Mouse (Mus musculus) liver, embryonic 16.5 days (tissue): ENCODE measurements at regions not wholly inside any gene's neighbourhood (a gene's known extent, or its start where the extent isn't known, plus 50 kb on each side); places are given as distances from the start of the nearest gene placed in this dataset.

Experiments used
- ATAC-seq: fragments of 200-750 bp; cut with Nextera tagmentation; 2 replicates; pipeline ENCODE4 v1.8.0; 2017; ENCODE audit warnings: low read depth, mild to moderate bottlenecking, moderate number of reproducible peaks, moderate library complexity
- H3K27ac ChIP-seq: fragments of 300-500 bp; sonication (generic); 2 replicates; pipeline ENCODE4 v1.5.1; 2014; ENCODE audit warnings: mild to moderate bottlenecking, low read length
- H3K27me3 ChIP-seq: fragments of 300-500 bp; sonication (generic); 2 replicates; pipeline ENCODE4 v1.6.1; 2014; ENCODE audit warnings: low read depth, low read length, mixed read lengths; ENCODE audit not compliant: control insufficient read depth, insufficient read depth
- H3K36me3 ChIP-seq: fragments of 300-500 bp; sonication (generic); 2 replicates; pipeline ENCODE4 v1.6.1; 2014; ENCODE audit warnings: mild to moderate bottlenecking; ENCODE audit not compliant: control insufficient read depth, insufficient read depth
- H3K4me1 ChIP-seq: fragments of 300-500 bp; sonication (generic); 2 replicates; pipeline ENCODE4 v1.6.1; 2014; ENCODE audit warnings: low read depth, low read length, mixed read lengths; ENCODE audit not compliant: control insufficient read depth
- H3K4me2 ChIP-seq: fragments of 300-500 bp; sonication (generic); 2 replicates; pipeline ENCODE4 v1.6.1; 2014; ENCODE audit warnings: low read depth, low read length, mixed read lengths
- H3K4me3 ChIP-seq: fragments of 300-500 bp; sonication (generic); 2 replicates; pipeline ENCODE4 v1.5.1; 2014; ENCODE audit warnings: low read depth, mild to moderate bottlenecking, low read length
- H3K9ac ChIP-seq: fragments of 300-500 bp; sonication (generic); 2 replicates; pipeline ENCODE4 v1.6.1; 2014; ENCODE audit warnings: low read depth, low read length
- H3K9me3 ChIP-seq: fragments of 300-500 bp; sonication (generic); replicated peaks from 2 replicates; pipeline ENCODE4 v1.6.1; 2016; ENCODE audit warnings: low read length; ENCODE audit not compliant: control insufficient read depth
- WGBS: fragments of 180-500 bp; shearing (Covaris S2); extraction: QIAGEN DNeasy Blood & Tissue Kit; methylation state at CpG from one replicate; pipeline ENCODE4 v1.1.7; 2014; ENCODE audit not compliant: insufficient replicate concordance; 5-methylcytosine and 5-hydroxymethylcytosine counted together

GRCm38 (mm10) chr1:128723843-128724242, 131.8 kb upstream of the Cxcr4 start:
- ATAC-seq, result no peak
- Histone ChIP-seq H3K4me1 (no peaks in the 10 kb centered on the region), H3K27ac (no peak overlapping the region), H3K36me3 (no peaks in the 10 kb centered on the region), H3K9me3 (no peaks in the 10 kb centered on the region), H3K9ac (no peak overlapping the region), H3K4me3 (no peak overlapping the region), H3K27me3 (no peaks in the 10 kb centered on the region), H3K4me2 (no peak overlapping the region)
- 69% methylated on average over 3 of the region's 3 CpGs for WGBS

DNA sequence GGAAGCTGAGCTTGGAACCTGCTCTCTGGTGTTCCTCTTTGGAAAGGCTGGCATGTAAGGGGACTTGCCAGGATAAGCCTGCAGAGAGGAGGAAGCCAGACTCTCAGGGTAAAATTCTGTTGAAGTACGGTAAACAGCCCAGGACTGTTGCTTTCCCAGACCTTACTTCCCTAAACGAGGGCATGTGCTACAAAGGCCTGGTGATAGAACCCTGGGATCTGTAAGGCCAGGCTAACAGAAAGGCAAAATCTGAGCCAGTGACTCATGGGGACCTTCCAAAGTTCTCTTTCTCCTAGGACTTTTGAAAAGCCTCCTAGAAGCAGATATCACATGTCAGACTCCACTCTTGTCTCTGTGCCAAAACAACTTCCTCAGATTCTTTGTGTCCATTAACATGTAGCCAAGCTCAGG, 130.0 kb upstream of the Cxcr4 start:
- no peak overlapping the region for H3K27ac ChIP-seq

GRCm38 (mm10) chr1:128714843-128715242, 122.8 kb upstream of the Cxcr4 start:
- Histone ChIP-seq H3K9me3 (no peaks in the 10 kb centered on the region), H3K27me3 (no peaks in the 10 kb centered on the region), H3K9ac (no peak overlapping the region), H3K4me3 (no peak overlapping the region), H3K36me3 (no peaks in the 10 kb centered on the region), H3K27ac (no peak overlapping the region), H3K4me1 (no peaks in the 10 kb centered on the region), H3K4me2 (no peak overlapping the region)
- WGBS, result 59% methylated on average over 6 of the region's 6 CpGs
- ATAC-seq, result no peak

More for the DNA sequence above, 130.0 kb upstream of the Cxcr4 start:
- no peak for ATAC-seq
- Histone ChIP-seq H3K4me1 (no peaks in the 10 kb centered on the region), H3K36me3 (no peaks in the 10 kb centered on the region), H3K9ac (no peak overlapping the region), H3K27me3 (no peaks in the 10 kb centered on the region), H3K9me3 (no peaks in the 10 kb centered on the region), H3K4me3 (no peak overlapping the region), H3K4me2 (no peak overlapping the region)
- WGBS, result 23% methylated on average over 2 of the region's 2 CpGs

DNA sequence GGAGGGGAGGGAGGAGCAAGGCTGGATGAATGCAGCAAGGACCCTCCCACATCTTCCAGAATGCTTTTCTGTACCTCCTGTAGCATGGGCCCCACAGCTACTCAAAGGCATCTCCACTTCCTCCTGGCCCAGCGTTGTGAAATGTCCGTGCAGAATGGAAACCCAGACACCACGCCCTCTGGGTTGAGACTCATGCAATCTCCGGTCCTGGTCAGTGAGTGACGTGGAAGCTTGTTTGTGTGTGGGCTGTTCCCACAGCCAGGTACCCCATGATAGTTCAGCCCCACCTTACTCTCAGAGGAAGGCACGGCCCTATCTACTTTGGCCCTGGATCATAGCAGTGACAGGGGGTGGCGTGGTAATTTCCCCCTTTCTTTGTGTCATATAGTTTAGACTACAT, 120.8 kb upstream of the Cxcr4 start:
- H3K36me3 ChIP-seq, result no peaks in the 10 kb centered on the region
- no peak overlapping the region for H3K9ac ChIP-seq
- H3K4me1 ChIP-seq, result no peaks in the 10 kb centered on the region
- whole genome bisulfite sequencing, result 19% methylated on average over 7 of the region's 7 CpGs
- H3K4me2 ChIP-seq, result 0 out of 2 replicates have a peak overlapping the region, but pooled peaks have one; percentile 6
- no peaks in the 10 kb centered on the region for H3K27me3 ChIP-seq
- peak; percentile 65 for ATAC-seq
- no peaks in the 10 kb centered on the region for H3K9me3 ChIP-seq
- no peak overlapping the region for H3K27ac ChIP-seq
- H3K4me3 ChIP-seq, result no peak overlapping the region

DNA sequence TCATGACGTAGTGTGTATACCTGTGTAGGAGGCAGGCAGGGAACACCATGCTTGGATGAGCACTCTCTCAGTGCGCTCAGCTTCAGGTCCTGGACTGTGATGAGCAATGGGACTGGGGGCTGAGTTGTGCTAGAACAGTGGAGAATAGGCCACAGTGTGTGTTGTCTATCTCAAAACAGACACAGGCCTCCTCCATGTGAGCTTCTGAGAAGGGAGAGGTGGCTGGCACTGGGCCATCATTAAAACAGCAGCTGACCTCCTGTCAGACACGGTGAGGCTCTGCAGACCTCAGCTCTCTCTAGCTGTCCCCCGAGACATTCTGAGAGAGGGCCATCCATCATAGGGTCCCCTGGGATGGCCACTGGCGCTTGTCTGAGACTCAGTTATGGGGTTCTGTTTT, 119.0 kb upstream of the Cxcr4 start:
- H3K27me3 ChIP-seq, result no peaks in the 10 kb centered on the region
- no peak overlapping the region for H3K4me3 ChIP-seq
- no peaks in the 10 kb centered on the region for H3K36me3 ChIP-seq
- no peak for ATAC-seq
- no peak overlapping the region for H3K4me2 ChIP-seq
- WGBS, result 59% methylated on average over 5 of the region's 5 CpGs
- H3K4me1 ChIP-seq, result no peaks in the 10 kb centered on the region
- H3K9ac ChIP-seq, result no peak overlapping the region
- no peaks in the 10 kb centered on the region for H3K9me3 ChIP-seq
- H3K27ac ChIP-seq, result no peak overlapping the region

DNA sequence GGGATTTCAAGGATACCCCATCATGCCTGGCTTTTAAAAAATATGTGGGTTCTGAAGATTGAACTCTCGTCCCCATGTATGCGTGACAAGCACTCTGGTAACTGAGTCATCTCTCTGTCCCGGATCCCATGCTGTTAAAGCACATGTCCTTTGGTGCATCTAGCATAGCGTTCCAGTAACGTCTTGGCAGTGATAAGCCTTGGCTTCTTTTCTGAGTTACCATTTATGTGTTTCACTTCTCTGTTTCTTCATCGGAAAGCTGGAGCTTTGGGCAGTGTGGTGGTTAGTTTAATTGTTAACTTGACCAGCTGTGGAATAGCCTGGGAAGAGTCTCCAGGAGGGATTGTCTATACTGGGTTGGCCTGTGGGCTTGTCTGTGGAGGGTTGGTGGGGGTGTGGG, 115.7 kb upstream of the Cxcr4 start:
- no peak overlapping the region for H3K4me2 ChIP-seq
- H3K9me3 ChIP-seq, result no peaks in the 10 kb centered on the region
- H3K4me3 ChIP-seq, result no peak overlapping the region
- no peak overlapping the region for H3K9ac ChIP-seq
- H3K36me3 ChIP-seq, result no peaks in the 10 kb centered on the region
- H3K27me3 ChIP-seq, result no peaks in the 10 kb centered on the region
- ATAC-seq, result no peak
- H3K27ac ChIP-seq, result no peak overlapping the region
- WGBS, result 72% methylated on average over 6 of the region's 6 CpGs
- no peaks in the 10 kb centered on the region for H3K4me1 ChIP-seq

DNA sequence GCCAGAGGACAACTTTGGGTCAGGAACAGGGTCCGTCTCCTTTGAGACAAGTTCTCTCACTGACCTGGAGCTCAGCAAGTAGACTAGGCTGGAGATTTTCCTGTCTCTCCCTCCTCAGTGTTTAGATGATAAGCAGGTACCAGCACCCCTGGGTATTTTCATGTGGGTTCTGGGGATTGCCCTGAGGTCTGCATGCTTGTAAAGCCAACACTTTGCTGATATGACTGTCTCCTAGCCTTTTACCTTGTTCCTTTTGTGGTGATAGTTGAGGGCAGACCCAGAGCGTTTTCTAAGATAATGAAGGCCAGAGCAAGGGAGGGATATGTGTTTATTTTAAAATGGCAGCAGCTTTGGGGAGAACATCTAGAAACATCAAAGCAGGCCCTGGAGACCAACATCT, 114.1 kb upstream of the Cxcr4 start:
- H3K9ac ChIP-seq, result no peak overlapping the region
- 36% methylated on average over 2 of the region's 2 CpGs for WGBS
- H3K9me3 ChIP-seq, result no peaks in the 10 kb centered on the region
- no peak for ATAC-seq
- no peaks in the 10 kb centered on the region for H3K27me3 ChIP-seq
- no peak overlapping the region for H3K4me3 ChIP-seq
- no peak overlapping the region for H3K27ac ChIP-seq
- no peaks in the 10 kb centered on the region for H3K36me3 ChIP-seq
- H3K4me1 ChIP-seq, result no peaks in the 10 kb centered on the region
- no peak overlapping the region for H3K4me2 ChIP-seq

GRCm38 (mm10) chr1:128705071-128705503, 113.0 kb upstream of the Cxcr4 start:
- Histone ChIP-seq H3K4me1 (no peaks in the 10 kb centered on the region), H3K36me3 (no peaks in the 10 kb centered on the region), H3K9me3 (no peaks in the 10 kb centered on the region), H3K9ac (no peak overlapping the region), H3K27ac (no peak overlapping the region), H3K27me3 (no peaks in the 10 kb centered on the region), H3K4me3 (no peak overlapping the region), H3K4me2 (no peak overlapping the region)
- ATAC-seq, result no peak
- 20% methylated on average over 3 of the region's 3 CpGs for WGBS

DNA sequence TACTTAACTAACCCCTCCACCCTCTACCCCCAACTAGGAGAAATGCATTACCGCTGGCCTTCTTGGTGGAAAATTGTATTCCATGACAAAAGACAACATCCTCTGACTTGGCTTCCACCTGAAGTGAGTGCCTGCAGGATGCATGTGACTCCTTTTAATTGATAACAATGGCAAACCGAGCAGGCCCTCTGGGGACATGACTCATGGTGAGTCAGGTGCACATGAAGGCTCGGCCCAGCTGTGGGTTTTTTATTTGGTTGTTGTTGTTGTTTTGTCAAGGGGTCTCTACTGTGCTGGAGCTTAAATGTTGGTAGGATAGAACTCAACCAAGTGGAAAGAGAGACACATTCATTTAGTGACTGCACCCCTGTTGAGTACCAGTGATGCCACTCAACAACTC, 109.2 kb upstream of the Cxcr4 start:
- ATAC-seq, result no peak

GRCm38 (mm10) chr1:128697962-128698361, 105.9 kb upstream of the Cxcr4 start:
- H3K4me2 ChIP-seq, result no peak overlapping the region
- WGBS, result 48% methylated on average over 4 of the region's 4 CpGs
- no peaks in the 10 kb centered on the region for H3K27me3 ChIP-seq
- H3K9me3 ChIP-seq, result no peaks in the 10 kb centered on the region
- no peaks in the 10 kb centered on the region for H3K4me1 ChIP-seq
- H3K9ac ChIP-seq, result no peak overlapping the region
- no peaks in the 10 kb centered on the region for H3K36me3 ChIP-seq
- H3K4me3 ChIP-seq, result no peak overlapping the region
- ATAC-seq, result no peak
- no peak overlapping the region for H3K27ac ChIP-seq

More for the DNA sequence above, 109.2 kb upstream of the Cxcr4 start:
- Histone ChIP-seq H3K27ac (no peak overlapping the region), H3K4me2 (no peak overlapping the region), H3K9me3 (no peaks in the 10 kb centered on the region), H3K27me3 (no peaks in the 10 kb centered on the region), H3K36me3 (no peaks in the 10 kb centered on the region), H3K9ac (no peak overlapping the region), H3K4me1 (no peaks in the 10 kb centered on the region), H3K4me3 (no peak overlapping the region)
- WGBS, result 59% methylated on average over 3 of the region's 3 CpGs
